Mouse (Mus musculus) liver, adult 2 months (tissue): ENCODE measurements at regions not wholly inside any gene's neighbourhood (a gene's known extent, or its start where the extent isn't known, plus 50 kb on each side); places are given as distances from the start of the nearest gene placed in this dataset.

Source experiments
- DNase-seq: peaks from one replicate; pipeline ENCODE4 v3.0.0-alpha.2; 2011; ENCODE audit warnings: low read depth, low spot score; ENCODE audit errors: extremely low read depth
- H3K27ac ChIP-seq: fragments of 200-500 bp; replicated peaks from 2 replicates; pipeline ENCODE4 v1.5.1; 2012; ENCODE audit warnings: low read depth, mild to moderate bottlenecking, control low read depth, inconsistent platforms, low read length; ENCODE audit not compliant: insufficient read depth
- H3K27me3 ChIP-seq: fragments of 200-500 bp; 2 replicates; pipeline ENCODE4 v1.6.1; 2012; ENCODE audit warnings: mild to moderate bottlenecking, moderate library complexity, low read length, inconsistent platforms; ENCODE audit not compliant: control insufficient read depth, insufficient read depth
- H3K36me3 ChIP-seq: fragments of 200-500 bp; 2 replicates; pipeline ENCODE4 v1.6.1; 2012; ENCODE audit warnings: low read length, inconsistent platforms; ENCODE audit not compliant: control insufficient read depth, insufficient read depth
- H3K4me1 ChIP-seq: fragments of 200-500 bp; 2 replicates; pipeline ENCODE4 v1.6.1; 2011; ENCODE audit warnings: low read length; ENCODE audit not compliant: control insufficient read depth, insufficient read depth
- H3K4me3 ChIP-seq: fragments of 200-500 bp; 2 replicates; pipeline ENCODE4 v1.5.1; 2011; ENCODE audit warnings: low read depth, mild to moderate bottlenecking, control low read depth, low read length, moderate library complexity; ENCODE audit not compliant: insufficient read depth
- H3K79me2 ChIP-seq: fragments of 200-500 bp; 2 replicates; pipeline ENCODE4 v1.6.1; 2012; ENCODE audit warnings: inconsistent platforms, mild to moderate bottlenecking, low read length, moderate library complexity; ENCODE audit not compliant: control insufficient read depth, insufficient read depth
- H3K9ac ChIP-seq: fragments of 200-500 bp; 2 replicates; pipeline ENCODE4 v1.6.1; 2012; ENCODE audit warnings: low read depth, mild to moderate bottlenecking, control low read depth, inconsistent platforms, low read length
- CTCF ChIP-seq: fragments of 200-500 bp; IDR thresholded peaks from 2 replicates; pipeline ENCODE4 v1.5.1; 2011; ENCODE audit warnings: low read depth, low read length, control low read depth
- POLR2A ChIP-seq: fragments of 200-500 bp; IDR thresholded peaks from 2 replicates; pipeline ENCODE4 v1.6.1; 2011; ENCODE audit warnings: low read length, control low read depth; ENCODE audit not compliant: insufficient read depth; ENCODE audit errors: extremely low read depth
- WGBS: fragments of 180-500 bp; shearing (Covaris S2); methylation state at CpG from one replicate; pipeline ENCODE4 v1.1.7; 2018; 5-methylcytosine and 5-hydroxymethylcytosine counted together

- TF ChIP-seq CTCF: no peak
- TF ChIP-seq POLR2A: no peak
- no peak overlapping the region for H3K4me3 ChIP-seq
- DNase-seq: no peak
- 65% methylated on average over 5 of the region's 5 CpGs for WGBS
- no peak overlapping the region for H3K27ac ChIP-seq
- H3K27me3 ChIP-seq: no peaks in the 10 kb centered on the region
- H3K36me3 ChIP-seq: no peaks in the 10 kb centered on the region
- H3K9ac ChIP-seq: no peak overlapping the region
- no peaks in the 10 kb centered on the region for H3K79me2 ChIP-seq
- no peaks in the 10 kb centered on the region; the same call in 1 of the 2 replicates for H3K4me1 ChIP-seq
Measured at GRCm38 (mm10) chr6:25917852-25918465, 108.9 kb upstream of the Pot1a start.

GRCm38 (mm10) chr6:25914122-25914521 is 105.1 kb upstream of the Pot1a start:
- Histone ChIP-seq H3K4me1 (peaks cover 3% of the 10 kb centered on the region; the same call in 1 of the 2 replicates), H3K36me3 (no peaks in the 10 kb centered on the region), H3K27me3 (no peaks in the 10 kb centered on the region), H3K4me3 (no peak overlapping the region), H3K9ac (no peak overlapping the region), H3K79me2 (no peaks in the 10 kb centered on the region), H3K27ac (no peak overlapping the region)
- no peak for TF ChIP-seq POLR2A
- TF ChIP-seq CTCF: no peak
- WGBS: 71% methylated on average over 2 of the region's 2 CpGs
- peak; percentile 14 for DNase-seq

- H3K27me3 ChIP-seq: no peaks in the 10 kb centered on the region
- H3K79me2 ChIP-seq: no peaks in the 10 kb centered on the region
- H3K36me3 ChIP-seq: no peaks in the 10 kb centered on the region
- no peak for TF ChIP-seq POLR2A
- no peak overlapping the region for H3K4me3 ChIP-seq
- H3K9ac ChIP-seq: no peak overlapping the region
- peaks cover 2% of the 10 kb centered on the region; the same call in 1 of the 2 replicates for H3K4me1 ChIP-seq
- H3K27ac ChIP-seq: no peak overlapping the region
- no peak for DNase-seq
Measured at GRCm38 (mm10) chr6:25899944-25900343, 90.9 kb upstream of the Pot1a start.

- H3K4me3 ChIP-seq: no peak overlapping the region
- TF ChIP-seq CTCF (no peak), POLR2A (no peak)
- whole genome bisulfite sequencing: 44% methylated on average over 5 of the region's 5 CpGs
- H3K27me3 ChIP-seq: no peaks in the 10 kb centered on the region
- H3K36me3 ChIP-seq: no peaks in the 10 kb centered on the region
- DNase-seq: peak; percentile 71
- H3K9ac ChIP-seq: no peak overlapping the region
- peaks cover 2% of the 10 kb centered on the region; the same call in 1 of the 2 replicates for H3K4me1 ChIP-seq
- H3K79me2 ChIP-seq: no peaks in the 10 kb centered on the region
- H3K27ac ChIP-seq: no peak overlapping the region
Measured at GRCm38 (mm10) chr6:25894454-25895250, 85.6 kb upstream of the Pot1a start.

GRCm38 (mm10) chr6:25867922-25868321 is 58.9 kb upstream of the Pot1a start:
- Histone ChIP-seq H3K36me3 (no peaks in the 10 kb centered on the region), H3K79me2 (no peaks in the 10 kb centered on the region), H3K27me3 (no peaks in the 10 kb centered on the region), H3K4me1 (no peaks in the 10 kb centered on the region), H3K4me3 (no peak overlapping the region), H3K27ac (no peak overlapping the region), H3K9ac (no peak overlapping the region)
- no peak for DNase-seq
- TF ChIP-seq POLR2A (no peak), CTCF (no peak)
- 93% methylated on average over 3 of the region's 3 CpGs for WGBS
